Mouse (Mus musculus) kidney, adult 2 months (tissue): Measurements from ENCODE around the gene Ttll3.

Source experiments
- CTCF ChIP-seq: fragments of 200-500 bp; conservative IDR thresholded peaks from 2 replicates; pipeline ENCODE4 v1.5.1; 2011; ENCODE audit warnings: low read depth, mild to moderate bottlenecking, control low read depth, low read length, moderate library complexity, mixed read lengths; ENCODE audit not compliant: insufficient read depth, insufficient read length
- POLR2A ChIP-seq: fragments of 200-500 bp; IDR thresholded peaks from one replicate; pipeline ENCODE4 v1.6.1; 2011; ENCODE audit warnings: low read depth, low read length, control low read depth

DNA sequence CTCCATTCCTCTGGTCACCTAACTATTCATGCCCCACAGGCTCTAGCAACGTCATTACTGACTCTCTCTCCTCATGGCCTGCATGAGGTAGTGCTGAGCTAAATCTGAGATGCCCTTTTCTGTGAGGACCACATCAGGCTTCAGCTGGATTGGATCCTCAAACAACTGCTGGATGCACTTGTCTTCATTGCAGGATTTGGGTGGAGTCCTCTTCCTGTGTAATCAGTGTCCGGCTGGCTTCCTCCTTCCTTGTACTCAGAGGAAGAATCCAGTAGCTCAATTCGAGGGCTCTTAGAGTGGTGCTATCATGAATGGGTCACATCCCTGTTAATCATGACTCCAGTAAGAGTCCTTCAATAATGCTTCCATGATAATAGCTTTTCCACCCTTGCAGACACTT is 35.4 kb upstream of the Ttll3 start:
- TF ChIP-seq CTCF = no peak
- no peak for TF ChIP-seq POLR2A
